Mouse (Mus musculus) cortical plate, adult 2 months (tissue): ENCODE measurements around the gene Tor1aip1.

Experiments used
- CTCF ChIP-seq: fragments of 200-500 bp; IDR thresholded peaks from 2 replicates; pipeline ENCODE4 v1.5.1; 2011; ENCODE audit warnings: mild to moderate bottlenecking, control low read depth, low read length; ENCODE audit not compliant: insufficient read depth; ENCODE audit errors: extremely low read depth
- POLR2A ChIP-seq: fragments of 200-500 bp; IDR thresholded peaks from 2 replicates; pipeline ENCODE4 v1.6.1; 2011; ENCODE audit warnings: mild to moderate bottlenecking, low read length, control low read depth; ENCODE audit not compliant: insufficient read depth; ENCODE audit errors: extremely low read depth

GRCm38 (mm10) chr1:156027849-156028248 is 8.4 kb downstream of the Tor1aip1 start:
- TF ChIP-seq CTCF (no peak), POLR2A (no peak)
